Mouse (Mus musculus): ENCODE results near the gene Ank.
"Not testable (repeated sequence)": the region's sequence is repeated elsewhere in the genome, so short reads cannot be mapped to it uniquely, and the experiment has no call there.

Ank gene

GRCm38 (mm10) chr15:27467641-27468040 is 1.2 kb downstream of the Ank start:
- peak; percentile 28 for DNase-seq (ENCODE audit: low read depth)

- DNase-seq (ENCODE audit: low read depth) = no peak
Observed at GRCm38 (mm10) chr15:27468822-27469488, 2.5 kb downstream of the Ank start.

GRCm38 (mm10) chr15:27470346-27470745 is 3.9 kb downstream of the Ank start:
- DNase-seq (ENCODE audit: low read depth) = not testable (repeated sequence)

GRCm38 (mm10) chr15:27472315-27472714 is 5.8 kb downstream of the Ank start:
- DNase-seq (ENCODE audit: low read depth) = no peak

- DNase-seq (ENCODE audit: low read depth) = no peak
Observed at GRCm38 (mm10) chr15:27475988-27476387, 9.5 kb downstream of the Ank start.

- no peak for DNase-seq (ENCODE audit: low read depth)
Observed at GRCm38 (mm10) chr15:27476671-27477070, 10.2 kb downstream of the Ank start.

- DNase-seq (ENCODE audit: low read depth) = no peak
Observed at GRCm38 (mm10) chr15:27477159-27477558, 10.7 kb downstream of the Ank start.

- no peak for DNase-seq (ENCODE audit: low read depth)
Observed at GRCm38 (mm10) chr15:27477630-27478029, 11.2 kb downstream of the Ank start.

- DNase-seq (ENCODE audit: low read depth) = no peak
Observed at GRCm38 (mm10) chr15:27480333-27481015, 14.0 kb downstream of the Ank start.

GRCm38 (mm10) chr15:27481956-27482355 is 15.5 kb downstream of the Ank start:
- DNase-seq (ENCODE audit: low read depth) = no peak

- no peak for DNase-seq (ENCODE audit: low read depth)
Observed at GRCm38 (mm10) chr15:27483183-27483582, 16.7 kb downstream of the Ank start.

- no peak for DNase-seq (ENCODE audit: low read depth)
Observed at GRCm38 (mm10) chr15:27485567-27486278, 19.2 kb downstream of the Ank start.

- DNase-seq (ENCODE audit: low read depth) = no peak
Observed at GRCm38 (mm10) chr15:27486279-27486618, 19.8 kb downstream of the Ank start.

- no peak for DNase-seq (ENCODE audit: low read depth)
Observed at GRCm38 (mm10) chr15:27487059-27487458, 20.6 kb downstream of the Ank start.

GRCm38 (mm10) chr15:27488042-27488441 is 21.6 kb downstream of the Ank start:
- no peak for DNase-seq (ENCODE audit: low read depth)

- DNase-seq (ENCODE audit: low read depth) = no peak
Observed at GRCm38 (mm10) chr15:27490676-27491075, 24.2 kb downstream of the Ank start.

GRCm38 (mm10) chr15:27491425-27492070 is 25.1 kb downstream of the Ank start:
- no peak for DNase-seq (ENCODE audit: low read depth)

GRCm38 (mm10) chr15:27492156-27492555 is 25.7 kb downstream of the Ank start:
- DNase-seq (ENCODE audit: low read depth) = no peak

GRCm38 (mm10) chr15:27492734-27493133 is 26.3 kb downstream of the Ank start:
- DNase-seq (ENCODE audit: low read depth) = no peak

- DNase-seq (ENCODE audit: low read depth) = no peak
Observed at GRCm38 (mm10) chr15:27493516-27493915, 27.0 kb downstream of the Ank start.

GRCm38 (mm10) chr15:27495981-27496401 is 29.5 kb downstream of the Ank start:
- DNase-seq (ENCODE audit: low read depth) = no peak

- DNase-seq (ENCODE audit: low read depth) = no peak
Observed at GRCm38 (mm10) chr15:27496596-27497299, 30.3 kb downstream of the Ank start.
